Mouse (Mus musculus): ENCODE measurements around the gene Dmpk.

DNA sequence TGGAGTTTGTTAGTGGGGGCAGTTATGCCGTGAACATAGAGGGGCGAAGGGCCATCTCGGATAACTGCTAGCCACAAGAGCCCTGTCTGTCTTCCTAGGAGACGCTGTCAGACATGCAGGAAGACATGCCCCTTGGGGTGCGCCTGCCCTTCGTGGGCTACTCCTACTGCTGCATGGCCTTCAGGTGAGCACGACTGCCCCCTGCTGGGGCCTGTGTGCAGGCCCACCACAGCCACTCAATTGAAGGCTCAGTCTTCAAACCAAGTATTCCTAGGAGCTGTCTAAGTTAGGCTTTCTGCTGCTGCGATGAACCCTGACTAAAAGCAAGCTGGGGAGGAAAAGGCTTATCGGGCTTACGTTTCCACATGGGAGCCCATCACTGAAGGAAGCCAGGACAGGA is 5.2 kb downstream of the Dmpk start:
- no peak for TF ChIP-seq TAL1 (IDR thresholded peaks at IDR 0.05; ENCODE audit: low read length)
- no peak for TF ChIP-seq GATA1 (IDR thresholded peaks at IDR 0.05; ENCODE audit: low read length)
